Mouse (Mus musculus): ENCODE results near the gene Stkld1. TPM values are rescaled to one million over a fixed set of nuclear protein-coding genes. Genes with fewer than 3 reads are reported as not detected.

Gene Stkld1
- polyA plus RNA-seq, 1 experiment from 2014 or later: 0.06 TPM

DNA sequence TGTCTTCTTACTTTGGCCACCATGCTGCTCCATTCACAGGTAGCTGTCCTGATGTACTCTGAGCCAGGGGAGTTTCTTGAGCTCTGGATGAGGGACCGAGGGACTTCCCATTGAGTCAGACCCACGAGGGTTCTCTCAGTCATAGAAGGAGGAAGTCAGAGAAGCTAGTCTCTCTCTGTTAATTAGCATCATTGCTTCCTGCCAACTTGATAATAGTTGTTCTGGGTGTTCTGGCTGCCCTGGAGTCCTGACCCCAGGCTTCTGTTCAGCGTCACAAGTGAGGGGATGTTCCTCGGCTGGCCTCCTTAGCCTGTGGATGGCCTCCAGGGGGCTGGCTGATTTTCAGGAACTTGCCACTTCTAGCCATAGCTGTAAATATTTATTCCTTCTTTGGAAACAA lies 40.1 kb downstream of the Stkld1 start:
- WGBS: 71% methylated on average over 4 of the region's 4 CpGs

DNA sequence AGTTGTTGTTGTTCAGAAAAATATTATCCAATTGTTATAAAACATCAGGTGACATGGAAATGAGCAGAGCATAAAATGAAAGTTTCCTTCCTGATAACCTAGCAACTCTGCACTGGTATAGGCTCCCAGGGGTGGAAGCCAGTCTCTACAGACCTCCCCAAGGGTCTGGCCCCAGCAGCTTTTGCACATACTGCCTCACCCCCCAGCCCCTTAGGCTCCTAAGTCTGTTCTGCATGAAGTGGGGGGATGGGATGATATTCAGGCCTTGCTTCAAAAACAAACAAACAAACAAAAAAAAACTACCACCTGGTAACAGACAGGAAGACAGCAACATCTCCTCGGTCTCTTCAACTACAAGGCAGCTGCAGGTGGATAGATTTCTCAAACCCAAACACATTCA lies 46.5 kb downstream of the Stkld1 start:
- Histone ChIP-seq H3K9ac (ENCODE audit: low read depth, low read length) (no peak overlapping the region), H3K36me3 (ENCODE audit: control insufficient read depth, insufficient read depth, low read length) (no peaks in the 10 kb centered on the region), H3K9me3 (ENCODE audit: control insufficient read depth, low read length) (no peaks in the 10 kb centered on the region), H3K4me3 (ENCODE audit: low read length) (no peak overlapping the region), H3K27ac (ENCODE audit: low read depth, low read length) (no peak overlapping the region), H3K4me2 (ENCODE audit: low read length) (no peak overlapping the region), H3K27me3 (replicated peaks; ENCODE audit: control insufficient read depth, insufficient read depth, low read length) (no peaks in the 10 kb centered on the region), H3K4me1 (ENCODE audit: control insufficient read depth, insufficient read depth, low read depth, low read length) (no peaks in the 10 kb centered on the region)
- no peak for ATAC-seq
- WGBS: 74% methylated on average over 1 of the region's 1 CpGs

More for the DNA sequence above, 40.1 kb downstream of the Stkld1 start:
- no peak for ATAC-seq
- Histone ChIP-seq H3K4me1 (ENCODE audit: control insufficient read depth, insufficient read depth, low read depth, low read length) (no peaks in the 10 kb centered on the region), H3K27ac (ENCODE audit: low read depth, low read length) (no peak overlapping the region), H3K9me3 (ENCODE audit: control insufficient read depth, low read length) (no peaks in the 10 kb centered on the region), H3K4me3 (ENCODE audit: low read length) (no peak overlapping the region), H3K36me3 (ENCODE audit: control insufficient read depth, insufficient read depth, low read length) (no peaks in the 10 kb centered on the region), H3K27me3 (replicated peaks; ENCODE audit: control insufficient read depth, insufficient read depth, low read length) (no peaks in the 10 kb centered on the region), H3K9ac (ENCODE audit: low read depth, low read length) (no peak overlapping the region), H3K4me2 (ENCODE audit: low read length) (no peak overlapping the region)

DNA sequence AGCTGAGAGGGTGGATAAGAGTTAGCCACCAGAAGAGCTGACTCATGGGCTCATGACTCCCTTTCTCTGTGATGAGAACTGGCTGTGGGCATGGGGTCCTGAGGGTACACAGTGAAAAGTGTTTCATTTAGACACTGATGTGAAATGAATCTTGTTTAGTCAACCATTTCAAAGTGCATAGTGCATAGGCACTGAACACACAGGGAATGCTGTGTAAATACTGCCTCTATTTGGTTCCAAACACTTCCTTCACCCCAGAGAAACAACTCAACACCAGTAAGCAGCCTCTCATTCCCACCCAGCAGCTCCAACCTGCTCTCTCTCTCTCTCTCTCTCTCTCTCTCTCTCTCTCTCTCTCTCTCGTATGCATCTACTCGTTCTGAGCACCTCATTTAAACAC lies 50.3 kb downstream of the Stkld1 start:
- ATAC-seq: no peak
- 87% methylated on average over 2 of the region's 2 CpGs for WGBS
- H3K4me2 ChIP-seq (ENCODE audit: low read length): no peak overlapping the region

DNA sequence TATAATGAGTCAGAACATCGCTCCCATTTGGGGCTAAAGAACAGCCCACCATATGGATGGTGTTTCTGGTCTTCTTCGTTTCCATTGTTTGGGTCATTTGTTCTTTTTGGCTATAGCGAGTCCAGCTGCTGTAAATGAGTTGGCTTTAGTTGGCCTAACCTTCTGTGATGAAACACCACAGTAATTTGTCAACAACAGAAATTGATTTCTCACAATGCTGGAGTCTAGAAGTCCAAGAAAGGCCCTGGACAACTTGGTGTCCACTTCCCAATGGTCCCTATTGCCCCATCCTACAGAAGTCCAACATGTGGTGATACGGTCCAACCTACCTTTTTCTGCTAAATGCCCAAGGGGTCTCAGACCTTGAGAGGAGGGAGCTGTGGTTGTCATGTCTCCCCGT lies 50.8 kb downstream of the Stkld1 start:
- H3K36me3 ChIP-seq (ENCODE audit: control insufficient read depth, insufficient read depth, low read length): no peaks in the 10 kb centered on the region
- H3K27ac ChIP-seq (ENCODE audit: low read depth, low read length): no peak overlapping the region
- no peaks in the 10 kb centered on the region for H3K9me3 ChIP-seq (ENCODE audit: control insufficient read depth, low read length)
- no peak overlapping the region for H3K4me3 ChIP-seq (ENCODE audit: low read length)
- H3K27me3 ChIP-seq (replicated peaks; ENCODE audit: control insufficient read depth, insufficient read depth, low read length): no peaks in the 10 kb centered on the region
- H3K9ac ChIP-seq (ENCODE audit: low read depth, low read length): no peak overlapping the region
- H3K4me1 ChIP-seq (ENCODE audit: control insufficient read depth, insufficient read depth, low read depth, low read length): no peaks in the 10 kb centered on the region
- no peak overlapping the region for H3K4me2 ChIP-seq (ENCODE audit: low read length)
- no peak for ATAC-seq
- 90% methylated on average over 5 of the region's 5 CpGs for WGBS

More for the DNA sequence above, 50.3 kb downstream of the Stkld1 start:
- Histone ChIP-seq H3K4me1 (ENCODE audit: control insufficient read depth, insufficient read depth, low read depth, low read length) (no peaks in the 10 kb centered on the region), H3K36me3 (ENCODE audit: control insufficient read depth, insufficient read depth, low read length) (no peaks in the 10 kb centered on the region), H3K27ac (ENCODE audit: low read depth, low read length) (no peak overlapping the region), H3K9me3 (ENCODE audit: control insufficient read depth, low read length) (no peaks in the 10 kb centered on the region), H3K9ac (ENCODE audit: low read depth, low read length) (no peak overlapping the region), H3K27me3 (replicated peaks; ENCODE audit: control insufficient read depth, insufficient read depth, low read length) (no peaks in the 10 kb centered on the region), H3K4me3 (ENCODE audit: low read length) (no peak overlapping the region)

DNA sequence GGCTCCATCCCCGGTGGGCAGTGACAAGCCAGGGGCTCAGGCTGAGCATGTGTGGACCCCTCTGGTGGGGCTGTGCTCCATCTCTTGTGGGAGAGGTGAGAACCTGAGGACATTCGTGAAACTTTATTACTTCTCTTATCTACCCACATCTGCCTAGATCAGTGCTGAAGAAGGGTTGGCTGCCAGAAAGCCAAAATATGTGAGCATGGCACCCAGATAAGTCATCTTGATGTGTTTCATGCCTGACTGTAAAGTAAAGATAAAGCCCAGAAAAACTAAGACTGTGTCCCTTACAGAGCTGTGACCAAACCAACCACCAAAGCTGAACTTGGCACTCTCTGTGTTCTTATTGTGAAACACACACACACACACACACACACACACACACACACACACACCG lies 60.1 kb downstream of the Stkld1 start:
- H3K36me3 ChIP-seq (ENCODE audit: control insufficient read depth, insufficient read depth, low read length): no peaks in the 10 kb centered on the region
- no peak overlapping the region for H3K9ac ChIP-seq (ENCODE audit: low read depth, low read length)
- no peaks in the 10 kb centered on the region for H3K9me3 ChIP-seq (ENCODE audit: control insufficient read depth, low read length)
- no peak overlapping the region for H3K27ac ChIP-seq (ENCODE audit: low read depth, low read length)
- H3K4me1 ChIP-seq (ENCODE audit: control insufficient read depth, insufficient read depth, low read depth, low read length): no peaks in the 10 kb centered on the region
- no peak for ATAC-seq
- no peak overlapping the region for H3K4me3 ChIP-seq (ENCODE audit: low read length)
- no peaks in the 10 kb centered on the region for H3K27me3 ChIP-seq (replicated peaks; ENCODE audit: control insufficient read depth, insufficient read depth, low read length)
- no peak overlapping the region for H3K4me2 ChIP-seq (ENCODE audit: low read length)
- WGBS: 79% methylated on average over 3 of the region's 3 CpGs

DNA sequence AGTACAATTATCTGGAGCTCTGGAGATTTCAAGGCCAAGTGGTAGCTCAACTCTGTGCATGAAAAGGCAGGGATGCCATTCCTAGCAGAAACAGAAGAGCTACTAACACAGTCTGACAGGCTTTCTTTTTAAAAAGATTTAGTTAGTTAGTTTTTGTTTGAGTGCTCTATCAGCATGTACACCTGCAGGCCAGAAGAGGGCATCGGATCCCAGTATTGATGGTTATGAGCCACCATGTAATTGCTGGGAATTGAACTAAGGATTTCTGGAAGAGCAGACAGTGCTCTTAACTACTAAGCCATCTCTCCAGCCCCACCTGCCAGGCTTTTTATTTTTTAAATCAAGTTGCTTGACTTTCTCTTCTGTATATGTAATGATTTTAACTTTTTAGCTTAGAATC lies 63.7 kb downstream of the Stkld1 start:
- no peaks in the 10 kb centered on the region for H3K27me3 ChIP-seq (replicated peaks; ENCODE audit: control insufficient read depth, insufficient read depth, low read length)
- no peaks in the 10 kb centered on the region for H3K9me3 ChIP-seq (ENCODE audit: control insufficient read depth, low read length)
- no peaks in the 10 kb centered on the region for H3K36me3 ChIP-seq (ENCODE audit: control insufficient read depth, insufficient read depth, low read length)
- 72% methylated on average over 1 of the region's 1 CpGs for WGBS
- no peak overlapping the region for H3K9ac ChIP-seq (ENCODE audit: low read depth, low read length)
- no peak for ATAC-seq
- no peaks in the 10 kb centered on the region for H3K4me1 ChIP-seq (ENCODE audit: control insufficient read depth, insufficient read depth, low read depth, low read length)
- no peak overlapping the region for H3K4me3 ChIP-seq (ENCODE audit: low read length)
- H3K27ac ChIP-seq (ENCODE audit: low read depth, low read length): no peak overlapping the region
- H3K4me2 ChIP-seq (ENCODE audit: low read length): no peak overlapping the region

DNA sequence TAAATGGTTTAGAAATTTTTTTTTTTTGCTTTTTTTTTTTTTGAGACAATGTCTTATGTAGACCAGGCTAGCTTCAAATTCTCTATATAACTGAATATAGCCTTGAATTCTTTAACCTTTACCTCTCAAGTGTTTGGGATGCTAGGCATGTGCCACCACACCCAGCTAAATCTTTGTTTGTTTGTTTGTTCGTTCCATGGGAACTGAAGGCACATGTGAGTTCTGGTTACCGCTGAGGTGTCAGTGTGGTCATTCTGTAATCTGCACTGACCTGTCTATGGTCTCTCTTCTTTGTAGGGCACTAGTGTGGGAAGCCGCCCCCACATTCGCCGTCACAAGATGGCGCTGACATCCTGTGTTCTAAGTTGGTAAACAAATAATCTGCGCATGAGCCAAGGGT lies 64.1 kb downstream of the Stkld1 start:
- no peak overlapping the region for H3K4me3 ChIP-seq (ENCODE audit: low read length)
- H3K9me3 ChIP-seq (ENCODE audit: control insufficient read depth, low read length): no peaks in the 10 kb centered on the region
- no peaks in the 10 kb centered on the region for H3K4me1 ChIP-seq (ENCODE audit: control insufficient read depth, insufficient read depth, low read depth, low read length)
- no peaks in the 10 kb centered on the region for H3K36me3 ChIP-seq (ENCODE audit: control insufficient read depth, insufficient read depth, low read length)
- H3K27ac ChIP-seq (ENCODE audit: low read depth, low read length): no peak overlapping the region
- H3K27me3 ChIP-seq (replicated peaks; ENCODE audit: control insufficient read depth, insufficient read depth, low read length): no peaks in the 10 kb centered on the region
- WGBS: 97% methylated on average over 6 of the region's 7 CpGs
- H3K4me2 ChIP-seq (ENCODE audit: low read length): no peak overlapping the region
- no peak overlapping the region for H3K9ac ChIP-seq (ENCODE audit: low read depth, low read length)
- no peak for ATAC-seq

Other genes with a start within 250 kb of the Stkld1 start
- not detected in 2 replicates for gene Abo, start 69.1 kb upstream of the Stkld1 start, polyA plus RNA-seq (2015; fragmentation: Nextera tagmentation; extraction: Ambion mirVana)
- gene Surf6, start 31.2 kb upstream of the Stkld1 start, polyA plus RNA-seq (2015; fragmentation: Nextera tagmentation; extraction: Ambion mirVana): 31.1 and 32.2 TPM in 2 replicates
- 119 and 124 TPM in 2 replicates for gene Med22, start 23.4 kb upstream of the Stkld1 start, polyA plus RNA-seq (2015; fragmentation: Nextera tagmentation; extraction: Ambion mirVana)
- 341 and 368 TPM in 2 replicates for gene Rpl7a, start 23.3 kb upstream of the Stkld1 start, polyA plus RNA-seq (2015; fragmentation: Nextera tagmentation; extraction: Ambion mirVana)
- 55.8 and 57.3 TPM in 2 replicates for gene Surf2, start 17.7 kb upstream of the Stkld1 start, polyA plus RNA-seq (2015; fragmentation: Nextera tagmentation; extraction: Ambion mirVana)
- 87.3 and 98.9 TPM in 2 replicates for gene Surf1, start 17.5 kb upstream of the Stkld1 start, polyA plus RNA-seq (2015; fragmentation: Nextera tagmentation; extraction: Ambion mirVana)
- gene Surf4, start 119 bp upstream of the Stkld1 start, polyA plus RNA-seq (2015; fragmentation: Nextera tagmentation; extraction: Ambion mirVana): 110 and 121 TPM in 2 replicates
- gene Rexo4, start 30.3 kb downstream of the Stkld1 start, polyA plus RNA-seq (2015; fragmentation: Nextera tagmentation; extraction: Ambion mirVana): 39.6 and 41.0 TPM in 2 replicates
- gene Adamts13, start 39.4 kb downstream of the Stkld1 start, polyA plus RNA-seq (2015; fragmentation: Nextera tagmentation; extraction: Ambion mirVana): 0.29 TPM in 1 of 2 replicates, not detected in the other
- gene Cacfd1, start 75.9 kb downstream of the Stkld1 start, polyA plus RNA-seq (2015; fragmentation: Nextera tagmentation; extraction: Ambion mirVana): 103 TPM in 2 replicates
- 18.0 and 21.6 TPM in 2 replicates for gene Slc2a6, start 94.0 kb downstream of the Stkld1 start, polyA plus RNA-seq (2015; fragmentation: Nextera tagmentation; extraction: Ambion mirVana)
- gene Mymk, start 138.1 kb downstream of the Stkld1 start, polyA plus RNA-seq (2015; fragmentation: Nextera tagmentation; extraction: Ambion mirVana): 0.21 and 3.5 TPM in 2 replicates
- 9.6 and 11.8 TPM in 2 replicates for gene Adamtsl2, start 145.3 kb downstream of the Stkld1 start, polyA plus RNA-seq (2015; fragmentation: Nextera tagmentation; extraction: Ambion mirVana)
- 10.2 and 10.3 TPM in 2 replicates for gene Fam163b, start 208.4 kb downstream of the Stkld1 start, polyA plus RNA-seq (2015; fragmentation: Nextera tagmentation; extraction: Ambion mirVana)
- 4.9 and 5.8 TPM in 2 replicates for gene Dbh, start 231.2 kb downstream of the Stkld1 start, polyA plus RNA-seq (2015; fragmentation: Nextera tagmentation; extraction: Ambion mirVana)

Measured in hindbrain, embryonic 16.5 days (tissue).